Mouse (Mus musculus): Measurements from ENCODE around the gene Pak4. TPM values are rescaled to one million over a fixed set of nuclear protein-coding genes. Genes with fewer than 3 reads are reported as not detected.
"Not testable (repeated sequence)": the region's sequence is repeated elsewhere in the genome, so short reads cannot be mapped to it uniquely, and the experiment has no call there.

Pak4 gene
- total RNA-seq (2022) = 10 to 100 TPM; 12.2 to 14.2 (median 13.1) TPM

DNA sequence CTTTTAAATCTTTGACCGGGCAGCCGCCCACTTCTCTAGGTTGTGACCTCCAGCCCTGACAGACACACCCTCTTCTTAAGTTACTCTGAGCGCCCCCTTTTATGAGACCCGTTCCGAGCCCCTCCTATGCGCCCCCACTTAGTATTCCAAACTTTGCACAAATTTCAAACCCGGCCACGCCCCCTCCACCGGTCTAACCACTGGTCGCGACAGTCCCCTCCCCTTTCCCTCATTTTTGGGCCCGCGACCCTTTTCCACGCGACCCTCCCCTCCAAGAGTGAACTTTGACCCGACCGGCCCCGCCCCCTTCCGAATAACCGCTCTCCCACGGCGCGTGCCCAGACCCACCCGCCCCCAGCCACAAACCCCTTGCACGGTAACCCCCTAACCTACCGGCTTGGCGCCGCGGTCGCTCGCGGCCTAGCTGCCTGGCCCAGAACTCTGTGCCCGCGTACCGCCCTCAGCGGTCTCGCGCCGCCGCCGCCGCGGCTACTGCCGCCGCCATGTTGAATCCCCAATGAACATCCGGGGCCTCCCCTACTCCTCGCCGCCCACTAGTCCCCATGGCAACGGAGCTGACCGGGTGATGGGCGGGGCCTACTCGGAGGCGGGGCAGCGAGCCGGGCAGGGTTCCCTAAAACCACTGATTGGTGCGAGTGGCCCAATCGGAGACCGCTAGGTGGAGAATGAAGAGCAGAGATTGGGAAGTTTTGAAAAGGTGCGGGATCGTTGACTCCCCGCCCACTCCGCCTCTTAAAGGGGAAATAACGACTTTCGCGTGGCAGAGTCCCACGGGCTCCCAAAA is at the start of gene Pak4, which contains the start of gene Samd4b:
Pak4 (minus strand) TSS at position 544 of the 805 bp plus-strand sequence.
Samd4b (minus strand) TSS at position 503 of the 805 bp plus-strand sequence.
- peak; percentile 98 to 99 for DNase-seq (ENCODE audit: low spot score in 2 of 2)

DNA sequence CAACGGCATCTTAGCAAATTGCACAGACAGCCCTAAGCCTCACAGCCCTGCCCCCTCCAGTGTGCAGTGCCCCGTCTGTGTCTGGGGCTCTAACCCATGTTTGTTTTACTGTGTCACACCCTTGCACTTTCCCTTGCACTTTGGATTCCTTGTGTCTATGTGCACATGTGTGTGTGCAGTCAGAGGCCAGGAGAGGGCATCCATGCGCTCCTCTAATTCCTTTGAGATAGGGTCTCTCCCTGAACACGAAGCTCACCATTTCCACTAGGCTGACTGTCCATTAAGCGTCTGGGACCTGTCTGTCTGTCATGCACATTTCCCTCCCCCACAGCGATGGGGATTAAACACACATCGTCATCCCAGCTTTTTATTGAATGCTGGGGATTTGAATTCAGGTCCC is 49.0 kb upstream of the Pak4 start:
- DNase-seq (ENCODE audit: low spot score in 2 of 2) = no peak

- no peak for DNase-seq (ENCODE audit: low spot score in 2 of 2)
These were observed 48.0 kb upstream of the Pak4 start for GRCm38 (mm10) chr7:28645947-28646475.

GRCm38 (mm10) chr7:28645366-28645765 is 47.4 kb upstream of the Pak4 start:
- DNase-seq (ENCODE audit: low spot score in 2 of 2) = no peak

DNA sequence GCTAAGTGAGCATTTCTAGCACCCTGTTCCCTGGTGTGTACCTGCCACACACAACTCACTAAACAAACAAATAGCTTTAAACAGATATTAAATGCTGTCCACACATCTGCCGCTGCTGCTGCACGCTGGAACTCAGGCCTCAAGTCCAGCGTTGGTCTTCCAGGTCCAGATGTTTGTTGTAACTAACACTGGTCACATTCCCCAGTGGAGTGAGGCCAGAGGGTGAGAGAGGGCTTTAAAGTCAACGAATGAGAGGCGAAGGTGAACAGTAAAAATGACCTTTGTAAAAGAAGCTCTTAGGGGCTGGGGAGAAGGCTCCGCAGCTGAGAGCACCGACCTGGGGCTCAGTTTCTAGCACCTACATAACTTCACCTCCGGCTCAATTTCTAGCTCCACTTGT is 43.6 kb upstream of the Pak4 start:
- DNase-seq (ENCODE audit: low spot score in 2 of 2) = no peak

GRCm38 (mm10) chr7:28637511-28637910 is 39.5 kb upstream of the Pak4 start:
- DNase-seq (ENCODE audit: low spot score in 2 of 2) = peak; percentile 15 to 16

- DNase-seq (ENCODE audit: low spot score in 2 of 2) = no peak
These were observed 36.1 kb upstream of the Pak4 start for GRCm38 (mm10) chr7:28634128-28634527.

GRCm38 (mm10) chr7:28631073-28631472 is 33.1 kb upstream of the Pak4 start, which contains the start of gene Acp7:
Acp7 (minus strand) TSS chr7:28631332.
- DNase-seq (ENCODE audit: low spot score in 2 of 2) = no peak

DNA sequence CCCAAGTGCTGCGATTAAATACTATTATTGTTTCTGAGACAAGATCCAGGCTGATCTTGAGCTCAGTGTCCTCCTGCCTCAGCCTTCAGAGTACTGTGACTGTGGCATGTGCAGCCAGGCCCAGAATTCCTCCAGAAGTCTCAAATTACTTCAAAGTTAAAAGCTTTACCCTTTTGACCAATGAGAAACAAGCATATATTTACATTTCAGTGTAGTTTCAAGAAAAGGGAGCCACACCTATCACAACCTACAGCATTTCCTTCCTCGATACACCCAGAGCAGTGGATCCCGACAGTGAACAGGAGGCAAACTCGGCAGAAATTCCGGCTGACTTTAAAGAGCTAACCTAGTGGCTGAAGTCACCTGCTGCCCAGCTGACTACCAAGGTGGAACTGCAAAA is 26.8 kb upstream of the Pak4 start:
- no peak for DNase-seq (ENCODE audit: low spot score in 2 of 2)

- no peak for DNase-seq (ENCODE audit: low spot score in 2 of 2)
These were observed 21.2 kb upstream of the Pak4 start for GRCm38 (mm10) chr7:28619098-28619715.

GRCm38 (mm10) chr7:28605951-28606350 is 8.0 kb upstream of the Pak4 start:
- DNase-seq (ENCODE audit: low spot score in 2 of 2) = no peak

DNA sequence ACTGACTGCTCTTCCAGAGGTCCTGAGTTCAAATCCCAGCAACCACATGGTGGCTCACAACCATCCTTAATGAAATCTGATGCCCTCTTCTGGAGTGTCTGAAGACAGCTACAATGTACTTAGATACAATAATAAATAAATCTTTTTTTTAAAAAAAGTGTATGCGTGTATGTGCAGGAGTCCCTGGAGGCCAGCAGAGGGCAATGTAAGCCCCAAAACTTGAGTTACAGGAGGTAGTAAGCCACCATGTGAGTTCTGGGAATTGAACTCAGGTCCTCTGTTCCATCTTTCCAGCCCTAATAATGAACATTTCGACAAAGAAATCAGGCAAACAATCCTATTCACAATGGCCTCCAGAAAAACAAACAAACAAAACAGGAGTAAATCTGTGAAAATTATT is 5.8 kb upstream of the Pak4 start:
- not testable (repeated sequence) for DNase-seq (ENCODE audit: low spot score in 2 of 2)

DNA sequence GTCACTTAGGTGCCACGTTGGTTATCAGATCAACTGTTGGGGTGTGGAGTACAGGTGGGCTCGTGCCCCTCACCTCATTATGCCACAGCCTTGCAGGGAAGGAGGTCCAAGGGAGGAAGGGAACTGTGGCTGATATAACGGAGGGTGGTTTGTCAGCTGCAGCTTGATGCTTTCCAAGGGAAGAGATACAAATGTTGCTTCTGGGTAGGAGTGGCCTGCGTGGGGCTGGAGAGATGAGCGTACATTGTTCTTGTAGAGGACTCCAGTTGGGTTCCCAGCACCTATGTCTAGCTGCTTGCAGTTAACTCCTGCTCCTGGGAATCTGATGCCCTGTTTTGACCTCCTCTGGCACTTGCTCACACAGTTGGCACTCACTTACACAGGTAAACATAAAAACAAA is 5.2 kb upstream of the Pak4 start:
- DNase-seq (ENCODE audit: low spot score in 2 of 2) = no peak

- peak in 1 of 2 experiments; percentile 75 for DNase-seq (ENCODE audit: low spot score in 2 of 2)
These were observed 3.7 kb upstream of the Pak4 start for GRCm38 (mm10) chr7:28601668-28602067.

DNA sequence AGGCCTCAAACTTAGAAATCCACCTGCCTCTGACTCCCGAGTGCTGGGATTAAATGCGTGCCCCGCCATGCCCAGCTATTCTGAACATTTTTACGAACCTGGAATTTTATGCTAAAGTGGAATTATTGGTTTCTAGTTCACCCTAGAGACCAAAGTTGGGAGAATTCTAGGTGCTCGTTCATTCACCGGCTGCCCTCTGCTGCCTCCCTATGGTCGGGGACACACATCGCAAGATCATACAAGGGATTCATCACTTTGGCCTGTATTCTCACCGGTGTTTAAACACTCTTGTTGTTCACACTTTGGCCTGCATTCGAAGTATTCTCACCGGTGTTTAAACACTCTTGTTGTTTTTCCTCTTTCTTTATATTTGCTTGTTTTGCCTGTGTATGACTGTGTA is 3.0 kb upstream of the Pak4 start:
- DNase-seq (ENCODE audit: low spot score in 2 of 2) = peak in 1 of 2 experiments; percentile 69

- no peak for DNase-seq (ENCODE audit: low spot score in 2 of 2)
These were observed 966 bp upstream of the Pak4 start for GRCm38 (mm10) chr7:28598951-28599350.

- DNase-seq (ENCODE audit: low spot score in 2 of 2) = no peak
These were observed 761 bp downstream of the Pak4 start for GRCm38 (mm10) chr7:28597277-28597570.

- no peak for DNase-seq (ENCODE audit: low spot score in 2 of 2)
These were observed 1.3 kb downstream of the Pak4 start for GRCm38 (mm10) chr7:28596436-28597276.

- no peak for DNase-seq (ENCODE audit: low spot score in 2 of 2)
These were observed 2.1 kb downstream of the Pak4 start for GRCm38 (mm10) chr7:28595751-28596435.

DNA sequence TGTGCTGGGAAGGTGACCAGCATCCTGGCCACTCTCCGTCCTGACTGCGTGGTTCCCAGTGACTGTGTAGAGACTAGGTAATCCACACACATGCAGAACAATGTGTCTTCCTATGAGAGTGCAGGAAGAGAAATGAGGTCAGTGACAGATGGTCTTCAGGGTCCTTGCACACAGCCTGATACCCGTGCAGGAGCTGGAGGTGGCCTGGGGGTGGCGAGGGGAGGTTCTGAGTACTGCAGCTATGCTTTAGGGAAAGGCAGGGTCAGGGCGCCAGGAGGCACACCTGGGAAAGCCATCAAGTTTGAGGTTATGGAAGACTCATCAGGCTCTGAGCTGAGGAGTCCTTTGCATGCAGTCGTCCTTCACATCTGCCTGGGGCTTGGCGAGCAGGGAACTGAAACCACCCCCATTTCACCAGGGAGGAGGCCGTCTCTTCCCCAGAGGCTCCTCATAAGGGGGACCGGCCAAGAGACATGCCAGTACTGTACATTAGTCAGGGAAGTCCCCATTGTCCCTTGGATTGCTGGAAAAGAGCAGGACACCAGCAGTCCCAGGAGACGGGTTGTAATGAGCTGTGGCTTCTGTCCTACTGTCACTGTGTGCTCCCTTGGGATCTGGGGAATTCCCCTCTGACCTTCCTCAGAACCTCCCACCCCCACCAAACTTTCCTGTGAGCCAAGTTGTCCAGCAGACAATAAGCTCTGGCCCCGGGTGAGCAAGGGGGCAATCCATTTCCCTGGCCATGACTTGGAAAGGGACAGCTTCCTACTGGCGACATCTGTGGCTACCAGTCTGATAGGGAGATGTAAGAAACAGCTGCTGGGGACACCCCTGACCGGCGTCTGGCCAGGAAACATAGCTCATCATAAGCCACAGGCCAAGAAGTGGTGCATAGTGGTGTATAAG is 4.5 kb downstream of the Pak4 start:
- DNase-seq (ENCODE audit: low spot score in 2 of 2) = no peak

Data from layer of hippocampus, adult 8-10 months (tissue).